Mouse (Mus musculus): ENCODE data around the gene Thrb. TPM values are rescaled to one million over a fixed set of nuclear protein-coding genes. Genes with fewer than 3 reads are reported as not detected.

Gene Thrb
- polyA plus RNA-seq, 2 experiments = 0.86 to 2.5 TPM

DNA sequence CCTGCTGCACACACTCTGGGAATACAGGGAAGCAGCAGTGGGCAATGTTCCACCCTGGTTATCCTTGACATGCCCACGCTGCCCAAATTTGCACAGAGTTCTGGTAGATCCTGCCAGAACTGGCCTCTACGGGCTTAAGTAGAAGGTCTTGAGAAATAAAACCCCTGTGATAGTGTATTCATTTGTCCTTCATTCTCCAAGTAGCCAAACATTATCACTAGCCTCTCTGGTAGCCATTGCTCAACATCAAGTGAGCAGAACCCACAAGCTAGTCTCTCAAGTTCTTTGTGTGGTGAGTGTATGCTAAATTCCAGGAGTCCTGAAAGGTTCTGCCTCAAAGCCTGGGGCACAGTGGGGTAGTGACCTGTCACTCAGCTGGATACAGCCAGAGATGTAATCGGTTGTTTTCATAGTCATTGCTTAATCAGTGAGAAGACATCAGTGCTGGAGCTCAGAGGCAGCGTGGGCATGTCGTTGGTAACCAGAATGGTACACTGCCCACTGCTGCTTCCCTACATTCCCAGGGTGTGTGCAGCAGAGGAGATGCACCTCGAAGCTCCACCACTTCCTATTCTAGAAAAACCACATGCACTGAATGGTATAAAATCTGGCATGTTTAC, 203.8 kb downstream of the Thrb start:
- TF ChIP-seq EP300 (IDR thresholded peaks at IDR 0.05; ENCODE audit: low read depth) (no peak), CTCF (IDR thresholded peaks at IDR 0.05; ENCODE audit: low read depth) (no peak)
- ATAC-seq (ENCODE audit: insufficient read depth) (no peak), DNase-seq (ENCODE audit: low read depth in 3 of 3, low spot score in 3 of 3) (no peak)
- Histone ChIP-seq H3K9ac (replicated peaks) (no peak overlapping the region), H3K9me3 (ENCODE audit: control insufficient read depth, low read length) (no peaks in the 10 kb centered on the region), H3K36me3 (replicated peaks; ENCODE audit: control insufficient read depth, insufficient read depth, low read depth) (no peaks in the 10 kb centered on the region), H3K27ac (no peak overlapping the region), H3K4me1 (replicated peaks; ENCODE audit: control insufficient read depth in 2 of 2, insufficient read depth in 2 of 2, low read length in 1 of 2) (no peaks in the 10 kb centered on the region), H3K4me2 (ENCODE audit: low read depth) (no peak overlapping the region), H3K4me3 (ENCODE audit: insufficient read depth in 1 of 2, low read depth in 2 of 2, low read length in 2 of 2) (no peak overlapping the region), H3K27me3 (ENCODE audit: control insufficient read depth, insufficient read depth, low read length) (no peaks in the 10 kb centered on the region)
- WGBS (ENCODE audit: insufficient replicate concordance) = 31% methylated on average over 6 of the region's 6 CpGs

DNA sequence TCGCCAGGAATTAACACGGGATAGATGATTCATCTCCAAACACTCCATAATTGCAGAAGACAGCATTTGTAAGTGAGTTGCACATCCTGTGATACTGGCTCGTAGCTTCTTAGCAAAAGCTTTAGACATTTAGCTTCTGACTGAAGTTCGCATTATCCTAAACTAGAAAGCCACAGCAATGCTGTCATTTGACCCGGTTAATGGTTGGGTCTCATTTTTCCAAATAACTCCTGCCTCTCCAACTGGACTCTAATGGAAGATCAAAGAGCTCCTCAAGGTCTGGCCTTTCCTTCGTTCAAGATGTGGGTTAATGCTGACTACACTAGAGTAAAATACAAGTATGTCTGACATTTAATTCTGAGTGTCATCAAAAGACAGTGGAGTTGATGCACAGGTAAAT, 208.3 kb downstream of the Thrb start:
- Histone ChIP-seq H3K4me3 (ENCODE audit: insufficient read depth in 1 of 2, low read depth in 2 of 2, low read length in 2 of 2) (no peak overlapping the region), H3K4me1 (replicated peaks; ENCODE audit: control insufficient read depth in 2 of 2, insufficient read depth in 2 of 2, low read length in 1 of 2) (no peaks in the 10 kb centered on the region), H3K9me3 (ENCODE audit: control insufficient read depth, low read length) (no peaks in the 10 kb centered on the region), H3K27me3 (ENCODE audit: control insufficient read depth, insufficient read depth, low read length) (no peaks in the 10 kb centered on the region), H3K9ac (replicated peaks) (no peak overlapping the region), H3K36me3 (replicated peaks; ENCODE audit: control insufficient read depth, insufficient read depth, low read depth) (no peaks in the 10 kb centered on the region), H3K4me2 (ENCODE audit: low read depth) (no peak overlapping the region), H3K27ac (no peak overlapping the region)
- ATAC-seq (ENCODE audit: insufficient read depth) (no peak), DNase-seq (ENCODE audit: low read depth in 3 of 3, low spot score in 3 of 3) (no peak)
- 62% methylated on average over 6 of the region's 6 CpGs for WGBS (ENCODE audit: insufficient replicate concordance)
- TF ChIP-seq EP300 (IDR thresholded peaks at IDR 0.05; ENCODE audit: low read depth) = no peak
- no peak for TF ChIP-seq CTCF (IDR thresholded peaks at IDR 0.05; ENCODE audit: low read depth)

DNA sequence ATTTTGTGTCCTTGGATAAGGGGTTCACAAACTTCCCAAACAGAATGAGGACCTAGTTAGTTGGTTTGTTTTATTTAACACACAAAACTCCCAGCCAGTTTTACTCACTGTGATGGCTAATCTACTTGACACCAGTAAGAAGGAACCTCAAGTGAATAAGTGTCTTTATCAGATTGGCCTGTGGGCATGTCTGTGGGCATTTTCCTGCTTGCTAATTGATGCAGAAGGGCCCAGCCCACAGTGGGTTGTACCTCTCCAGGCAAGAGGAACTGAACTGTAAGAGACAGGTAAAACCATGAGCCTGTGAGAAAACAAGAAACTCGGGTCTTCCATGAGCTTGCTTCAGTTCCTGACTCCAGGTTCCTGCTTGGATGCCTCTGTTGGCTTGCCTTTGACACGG, 215.9 kb downstream of the Thrb start:
- WGBS (ENCODE audit: insufficient replicate concordance) = 11% methylated on average over 2 of the region's 2 CpGs
- ATAC-seq (ENCODE audit: insufficient read depth) (no peak), DNase-seq (ENCODE audit: low read depth in 3 of 3, low spot score in 3 of 3) (no peak)
- no peak for TF ChIP-seq EP300 (IDR thresholded peaks at IDR 0.05; ENCODE audit: low read depth)
- TF ChIP-seq CTCF (IDR thresholded peaks at IDR 0.05; ENCODE audit: low read depth) = no peak
- H3K27ac ChIP-seq = no peak overlapping the region
- no peaks in the 10 kb centered on the region for H3K36me3 ChIP-seq (replicated peaks; ENCODE audit: control insufficient read depth, insufficient read depth, low read depth)
- no peak overlapping the region for H3K9ac ChIP-seq (replicated peaks)
- no peaks in the 10 kb centered on the region for H3K9me3 ChIP-seq (ENCODE audit: control insufficient read depth, low read length)
- no peak overlapping the region for H3K4me2 ChIP-seq (ENCODE audit: low read depth)
- no peak overlapping the region for H3K4me3 ChIP-seq (ENCODE audit: insufficient read depth in 1 of 2, low read depth in 2 of 2, low read length in 2 of 2)
- no peaks in the 10 kb centered on the region for H3K27me3 ChIP-seq (ENCODE audit: control insufficient read depth, insufficient read depth, low read length)
- peaks cover 0 to 3% of the 10 kb centered on the region in 2 experiments; a peak in 1 of 4 replicates for H3K4me1 ChIP-seq (replicated peaks; ENCODE audit: control insufficient read depth in 2 of 2, insufficient read depth in 2 of 2, low read length in 1 of 2)

DNA sequence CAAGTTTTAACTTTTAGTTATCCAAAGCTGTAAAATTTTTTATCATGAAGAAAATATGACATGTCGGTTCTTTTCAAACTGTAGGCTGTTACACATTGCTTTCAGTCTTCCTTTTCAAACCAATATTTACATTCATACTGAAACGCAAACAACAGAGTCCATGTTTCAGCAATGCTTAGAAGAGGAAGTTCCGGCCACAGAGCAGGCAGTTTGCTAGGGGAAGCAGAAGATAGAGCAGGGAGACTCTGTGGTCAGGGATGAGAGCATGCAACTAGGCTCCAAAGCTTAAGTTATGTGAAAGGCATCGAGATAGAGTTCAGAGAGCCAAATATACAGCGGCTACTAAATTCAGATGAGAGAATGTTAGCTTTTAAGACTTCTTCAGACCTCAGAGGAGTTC, 219.4 kb downstream of the Thrb start:
- H3K27me3 ChIP-seq (ENCODE audit: control insufficient read depth, insufficient read depth, low read length) = no peaks in the 10 kb centered on the region
- H3K27ac ChIP-seq = no peak overlapping the region
- no peak for DNase-seq (ENCODE audit: low read depth in 3 of 3, low spot score in 3 of 3)
- no peak overlapping the region for H3K4me3 ChIP-seq (ENCODE audit: insufficient read depth in 1 of 2, low read depth in 2 of 2, low read length in 2 of 2)
- H3K4me2 ChIP-seq (ENCODE audit: low read depth) = no peak overlapping the region
- TF ChIP-seq CTCF (IDR thresholded peaks at IDR 0.05; ENCODE audit: low read depth) (no peak), EP300 (IDR thresholded peaks at IDR 0.05; ENCODE audit: low read depth) (no peak)
- H3K36me3 ChIP-seq (replicated peaks; ENCODE audit: control insufficient read depth, insufficient read depth, low read depth) = no peaks in the 10 kb centered on the region
- no peaks in the 10 kb centered on the region for H3K9me3 ChIP-seq (ENCODE audit: control insufficient read depth, low read length)
- no peak for ATAC-seq (ENCODE audit: insufficient read depth)
- H3K4me1 ChIP-seq (replicated peaks; ENCODE audit: control insufficient read depth in 2 of 2, insufficient read depth in 2 of 2, low read length in 1 of 2) = peaks cover 0 to 3% of the 10 kb centered on the region in 2 experiments; a peak in 1 of 4 replicates
- WGBS (ENCODE audit: insufficient replicate concordance) = 12% methylated on average over 5 of the region's 5 CpGs
- no peak overlapping the region for H3K9ac ChIP-seq (replicated peaks)

DNA sequence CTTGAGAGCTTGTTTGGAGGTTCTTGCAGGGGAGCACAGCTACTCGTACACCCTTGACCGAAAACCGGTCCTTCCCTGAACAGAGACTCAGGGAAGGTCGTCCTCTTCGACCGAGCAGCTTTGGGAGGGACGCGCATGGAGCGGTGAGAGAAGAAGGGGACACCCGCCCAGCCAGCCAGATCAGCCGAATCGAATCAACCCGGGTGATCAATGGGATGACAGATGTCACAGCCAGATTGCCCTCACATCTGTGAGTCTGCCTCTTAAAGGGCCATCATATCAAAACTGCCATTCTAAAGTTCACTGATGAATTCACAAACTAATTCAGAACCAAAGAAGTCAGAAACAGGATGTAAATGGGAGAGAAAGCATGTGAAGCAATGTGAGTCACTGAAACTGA, 224.8 kb downstream of the Thrb start:
- no peaks in the 10 kb centered on the region for H3K36me3 ChIP-seq (replicated peaks; ENCODE audit: control insufficient read depth, insufficient read depth, low read depth)
- H3K27me3 ChIP-seq (ENCODE audit: control insufficient read depth, insufficient read depth, low read length) = no peaks in the 10 kb centered on the region
- H3K27ac ChIP-seq = no peak overlapping the region
- H3K9me3 ChIP-seq (ENCODE audit: control insufficient read depth, low read length) = no peaks in the 10 kb centered on the region
- no peak overlapping the region for H3K4me3 ChIP-seq (ENCODE audit: insufficient read depth in 1 of 2, low read depth in 2 of 2, low read length in 2 of 2)
- no peak overlapping the region for H3K4me2 ChIP-seq (ENCODE audit: low read depth)
- H3K9ac ChIP-seq (replicated peaks) = no peak overlapping the region
- ATAC-seq (ENCODE audit: insufficient read depth) (no peak), DNase-seq (ENCODE audit: low read depth in 3 of 3, low spot score in 3 of 3) (no peak)
- no peaks in the 10 kb centered on the region for H3K4me1 ChIP-seq (replicated peaks; ENCODE audit: control insufficient read depth in 2 of 2, insufficient read depth in 2 of 2, low read length in 1 of 2)
- WGBS (ENCODE audit: insufficient replicate concordance) = 66% methylated on average over 13 of the region's 13 CpGs
- TF ChIP-seq CTCF (IDR thresholded peaks at IDR 0.05; ENCODE audit: low read depth) (no peak), EP300 (IDR thresholded peaks at IDR 0.05; ENCODE audit: low read depth) (no peak)

Measured in liver, embryonic 14.5 days (tissue).